Mouse (Mus musculus): ENCODE data around the gene Smim20.

GRCm38 (mm10) chr5:53307437-53307836 lies 40.6 kb downstream of the Smim20 start:
- TF ChIP-seq CTCF (IDR thresholded peaks at IDR 0.05; ENCODE audit: low read depth, low read length) (no peak), GATA2 (IDR thresholded peaks at IDR 0.05; ENCODE audit: borderline replicate concordance, low read depth, low read length) (no peak), GATA1 (IDR thresholded peaks at IDR 0.05; ENCODE audit: borderline replicate concordance, low read length) (no peak), TAL1 (conservative IDR thresholded peaks at IDR 0.05; ENCODE audit: low read depth, low read length) (no peak)

Data from G1E (cell line).